Mouse (Mus musculus) lung, postnatal 25 days (tissue): Measurements from ENCODE around the gene Cd99l2.
"Not testable (repeated sequence)": the region's sequence is repeated elsewhere in the genome, so short reads cannot be mapped to it uniquely, and the experiment has no call there.

ENCODE experiments used
- DNase-seq: peaks from one replicate; pipeline ENCODE4 v3.0.0; 2022; ENCODE audit warnings: low spot score

Gene Cd99l2

GRCm38 (mm10) chrX:71492634-71493278 lies at the start of gene Cd99l2:
Gene Cd99l2 (minus strand): TSS chrX:71492849.
- DNase-seq: peak; percentile 90

- peak; percentile 18 for DNase-seq
Measured at GRCm38 (mm10) chrX:71540821-71541510, 48.3 kb upstream of the Cd99l2 start.

- DNase-seq: no peak
Measured at GRCm38 (mm10) chrX:71537791-71538190, 45.1 kb upstream of the Cd99l2 start.

- DNase-seq: no peak
Measured at GRCm38 (mm10) chrX:71534102-71534501, 41.5 kb upstream of the Cd99l2 start.

- DNase-seq: no peak
Measured at GRCm38 (mm10) chrX:71532635-71533034, 40.0 kb upstream of the Cd99l2 start.

- DNase-seq: peak; percentile 8
Measured at GRCm38 (mm10) chrX:71528646-71529045, 36.0 kb upstream of the Cd99l2 start.

GRCm38 (mm10) chrX:71528150-71528549 lies 35.5 kb upstream of the Cd99l2 start:
- DNase-seq: no peak

- no peak for DNase-seq
Measured at GRCm38 (mm10) chrX:71527461-71527860, 34.8 kb upstream of the Cd99l2 start.

- DNase-seq: no peak
Measured at GRCm38 (mm10) chrX:71525593-71526299, 33.1 kb upstream of the Cd99l2 start.

GRCm38 (mm10) chrX:71524310-71524709 lies 31.7 kb upstream of the Cd99l2 start:
- no peak for DNase-seq

GRCm38 (mm10) chrX:71522889-71523288 lies 30.2 kb upstream of the Cd99l2 start:
- DNase-seq: no peak

GRCm38 (mm10) chrX:71519252-71519651 lies 26.6 kb upstream of the Cd99l2 start:
- DNase-seq: no peak

GRCm38 (mm10) chrX:71506591-71506990 lies 13.9 kb upstream of the Cd99l2 start:
- not testable (repeated sequence) for DNase-seq

GRCm38 (mm10) chrX:71493279-71493656 lies 619 bp upstream of the Cd99l2 start:
- peak; percentile 10 for DNase-seq

- no peak for DNase-seq
Measured at GRCm38 (mm10) chrX:71491931-71492633, 567 bp downstream of the Cd99l2 start.

- no peak for DNase-seq
Measured at GRCm38 (mm10) chrX:71489353-71489752, 3.3 kb downstream of the Cd99l2 start.

GRCm38 (mm10) chrX:71482244-71482643 lies 10.4 kb downstream of the Cd99l2 start:
- no peak for DNase-seq

- DNase-seq: no peak
Measured at GRCm38 (mm10) chrX:71475992-71476391, 16.7 kb downstream of the Cd99l2 start.

- no peak for DNase-seq
Measured at GRCm38 (mm10) chrX:71475497-71475896, 17.2 kb downstream of the Cd99l2 start.

- DNase-seq: no peak
Measured at GRCm38 (mm10) chrX:71475084-71475483, 17.6 kb downstream of the Cd99l2 start.

GRCm38 (mm10) chrX:71474296-71474956 lies 18.2 kb downstream of the Cd99l2 start:
- DNase-seq: no peak
